Mouse (Mus musculus) left cerebral cortex, postnatal 10 days (tissue): ENCODE data around the gene Lmo2. TPM values are rescaled to one million over a fixed set of nuclear protein-coding genes. Genes with fewer than 3 reads are reported as not detected.
A peak's percentile ranks its signal among the peaks of the same experiment; 100 is the strongest.

Experiments
- DNase-seq, 2 experiments: peaks; one replicate each; pipeline ENCODE4 v3.0.0; 2021 to 2022; ENCODE audit warnings: low spot score in 2 of 2, mixed read lengths in 1 of 2; ENCODE audit errors: extremely low spot score in 1 of 2
- intact Hi-C: fragments of 180-260 bp; cut with DNase I; formaldehyde crosslinking; loops from one replicate; pipeline ENCODE4 v1.15.1; 2025
- total RNA-seq, 2 experiments: library from RNA; stranded (reverse); gene quantifications; 2 replicates each; pipeline ENCODE4 v1.2.3; 2021

The Lmo2 gene
- total RNA-seq = 10 to 100 TPM; 17.2 to 21.3 TPM

DNA sequence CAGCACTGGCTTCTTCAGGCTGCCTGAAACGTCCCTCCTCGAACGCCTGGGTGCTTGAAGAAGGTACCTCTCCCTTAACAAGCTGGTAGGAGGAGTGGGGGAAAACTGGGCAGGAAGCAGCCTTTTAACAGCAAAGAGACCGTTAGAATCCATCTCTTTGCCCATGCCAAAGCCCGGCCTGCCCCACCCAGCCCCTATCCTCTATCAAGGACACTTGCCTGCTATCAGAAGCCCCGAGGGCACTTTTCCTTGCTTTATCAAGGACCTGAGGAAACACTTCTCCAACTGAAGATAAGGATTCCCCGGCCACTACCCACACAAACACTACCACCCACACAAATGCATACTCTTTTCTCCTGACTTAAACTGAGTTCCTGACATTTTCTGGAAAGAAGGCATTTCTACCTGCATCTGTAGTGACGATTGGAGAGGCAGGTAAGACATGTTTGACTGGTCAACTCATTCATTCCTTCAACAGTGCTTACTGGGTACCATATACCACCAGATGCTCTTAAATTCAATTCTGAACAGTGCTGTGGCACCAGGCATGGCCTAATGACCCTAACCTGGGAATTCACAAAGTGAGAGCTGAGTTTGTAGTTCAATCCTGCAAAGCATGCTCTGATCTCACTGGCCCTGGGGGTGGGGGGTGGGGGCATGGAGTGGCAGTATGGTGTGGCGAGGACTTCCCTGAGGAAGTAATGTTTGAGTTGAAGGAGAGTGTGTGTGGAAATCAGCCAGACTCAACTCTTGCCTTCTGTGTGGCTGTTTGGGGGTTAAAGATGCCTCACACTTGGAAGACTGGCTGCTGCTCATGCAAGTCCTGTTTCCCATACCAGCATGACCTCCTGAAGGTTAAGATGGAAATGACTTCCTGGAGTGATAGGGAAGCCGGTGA lies at the start of gene Lmo2:
Lmo2 (plus strand) TSS at position 338 of the 898 bp plus-strand sequence.
- DNase-seq = no peak
- intact Hi-C loops = no loop called here

DNA sequence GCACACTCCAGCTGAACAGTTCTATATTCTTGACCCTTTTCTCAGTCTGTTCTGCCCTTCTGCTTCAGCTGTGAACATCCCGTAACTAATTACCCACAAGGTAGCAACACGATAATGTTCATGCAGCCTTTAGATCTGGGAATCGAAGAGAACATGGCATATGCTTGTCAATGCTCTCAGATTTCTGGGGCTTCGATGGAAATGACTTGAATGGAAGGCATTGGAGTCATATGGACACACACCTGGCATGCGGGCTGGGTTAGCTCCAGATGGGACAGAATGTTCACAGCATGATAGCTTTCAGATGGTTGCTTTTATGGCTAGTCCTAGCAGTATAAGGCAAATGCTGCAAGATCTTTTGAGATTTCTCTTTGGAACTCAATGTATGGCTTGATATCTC lies 47.2 kb upstream of the Lmo2 start:
- intact Hi-C loops = no loop called here
- no peak for DNase-seq

DNA sequence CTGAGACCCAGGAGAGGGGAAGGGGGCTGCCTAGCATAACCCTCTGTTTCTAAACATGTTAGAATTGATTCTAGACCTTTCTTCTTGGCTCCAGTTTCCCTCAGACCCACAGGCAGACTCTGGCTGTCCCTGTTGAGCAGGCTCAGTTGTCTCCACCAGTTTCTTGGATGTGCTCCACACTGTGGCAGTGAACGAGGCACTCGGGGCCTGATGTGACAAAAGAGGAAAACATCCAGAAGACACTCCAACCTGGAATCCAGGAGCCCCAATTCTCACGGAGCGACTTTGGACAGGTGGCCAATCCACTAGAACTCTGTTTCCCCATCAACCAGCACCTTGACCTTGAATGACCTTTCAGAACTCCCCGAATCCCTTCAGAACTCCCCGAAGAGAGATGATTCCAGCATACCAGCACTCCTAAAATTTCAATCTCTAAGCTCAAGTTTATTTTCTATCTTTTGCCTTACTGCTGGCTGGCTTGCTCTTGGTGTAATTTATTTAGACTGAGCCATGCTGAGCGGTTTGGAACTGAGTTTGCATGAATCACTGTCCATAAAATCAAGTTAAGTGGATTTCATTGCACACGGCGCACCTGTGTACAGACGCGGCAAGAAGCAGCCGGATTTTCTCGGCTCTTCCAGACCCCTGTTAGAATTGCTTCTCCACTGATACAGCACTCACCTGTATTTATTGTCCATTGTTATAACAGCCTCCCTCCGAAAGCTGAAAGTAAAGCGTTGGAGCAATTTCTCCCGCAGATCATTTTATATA lies 45.1 kb upstream of the Lmo2 start:
- DNase-seq = no peak
- intact Hi-C loops = no loop called here

DNA sequence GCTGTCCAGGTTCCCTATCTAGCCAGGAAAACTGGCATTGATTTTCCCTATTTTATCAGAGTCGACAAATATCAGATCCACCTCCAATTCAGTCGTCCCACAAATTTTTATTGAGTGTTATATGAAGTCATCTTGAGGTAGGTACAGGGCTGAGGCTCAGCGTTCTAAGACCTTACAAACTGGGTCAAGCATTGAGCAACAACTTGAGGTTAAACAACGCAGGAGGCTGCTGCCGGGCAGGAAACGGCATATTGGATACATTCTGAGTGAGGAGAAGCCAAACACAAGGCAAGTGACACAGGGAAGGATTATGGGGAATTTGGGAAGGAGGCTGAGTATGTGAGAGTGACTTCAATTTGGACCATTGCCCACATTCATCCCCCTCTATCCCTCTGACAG lies 44.5 kb upstream of the Lmo2 start:
- intact Hi-C loops = no loop called here
- no peak for DNase-seq

DNA sequence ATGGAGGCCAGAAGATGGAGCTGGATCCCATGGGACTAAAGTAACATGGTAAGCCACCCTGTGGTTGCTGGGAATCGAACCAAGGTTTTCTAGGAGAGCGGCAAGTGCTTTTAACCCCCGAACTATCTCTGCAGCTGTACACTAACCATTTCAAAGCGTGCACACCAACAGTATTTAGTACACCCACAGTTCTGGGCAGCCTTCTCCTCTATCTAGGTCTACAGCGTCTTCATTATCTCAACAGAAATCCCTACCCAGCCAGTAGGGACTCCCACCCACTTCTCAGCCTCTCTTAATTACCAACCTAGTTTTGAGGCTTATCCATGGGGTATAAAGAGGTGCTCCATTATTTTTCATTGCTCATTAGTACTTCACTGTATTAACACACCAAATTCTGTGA lies 41.7 kb upstream of the Lmo2 start:
- intact Hi-C loops = no loop called here

DNA sequence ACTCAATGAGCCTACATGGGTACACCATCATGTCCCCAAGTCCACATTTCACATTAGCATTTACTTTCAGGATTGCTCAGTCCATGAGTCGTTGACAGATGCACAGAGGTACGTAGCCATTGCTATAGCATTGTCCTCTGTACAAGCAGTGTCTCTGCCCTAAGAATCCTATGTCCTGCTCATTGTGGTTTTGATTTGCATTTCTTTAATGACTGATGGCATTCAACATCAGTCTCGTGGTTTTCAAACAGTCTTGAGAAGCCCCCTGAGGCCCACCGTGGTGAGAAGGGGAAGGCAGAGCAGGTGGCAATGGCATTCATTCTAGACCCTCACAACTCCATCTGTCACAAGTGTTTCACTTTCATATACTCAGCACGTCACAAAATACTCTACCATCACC lies 40.4 kb upstream of the Lmo2 start:
- intact Hi-C loops = no loop called here
- DNase-seq = no peak

More for the DNA sequence above, 41.7 kb upstream of the Lmo2 start:
- DNase-seq = no peak

DNA sequence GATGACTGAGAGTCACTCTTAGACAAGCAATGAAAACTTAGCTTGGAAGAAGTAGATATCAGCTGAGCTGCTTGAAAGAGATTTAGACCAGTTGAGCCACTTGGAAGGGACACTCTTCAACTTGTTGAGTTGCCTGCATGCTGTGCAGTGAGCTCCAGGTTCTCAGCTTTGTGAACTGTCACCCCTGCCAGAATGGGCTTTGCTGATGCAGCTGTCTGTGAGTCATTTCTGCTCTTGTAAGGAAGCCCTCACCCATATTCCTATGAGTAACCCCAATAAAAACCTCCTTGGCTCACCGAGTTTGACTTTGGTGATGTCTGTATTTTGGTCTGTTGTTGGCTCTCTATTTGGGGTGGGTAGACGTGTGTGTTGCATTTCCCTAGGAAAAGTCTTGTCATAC lies 39.4 kb upstream of the Lmo2 start:
- no peak for DNase-seq
- intact Hi-C loops = no loop called here

DNA sequence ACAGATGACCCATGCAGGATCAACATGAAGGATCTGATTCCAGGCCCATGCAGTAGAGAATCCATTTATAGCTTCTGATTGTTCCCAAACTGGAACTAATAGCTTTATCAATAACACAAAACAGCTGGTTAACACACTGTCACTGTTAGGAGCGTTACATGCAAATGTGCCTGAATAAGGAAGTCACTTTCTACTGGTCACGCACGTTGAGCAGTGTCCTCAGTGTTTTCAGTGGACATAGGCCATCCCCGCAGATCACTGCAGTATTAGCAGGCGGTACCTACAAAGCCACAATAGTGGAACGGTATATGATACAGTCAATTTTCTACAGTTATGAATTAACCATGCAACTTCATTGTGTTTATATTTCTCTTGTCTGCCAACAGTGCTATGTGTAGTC lies 38.3 kb upstream of the Lmo2 start:
- DNase-seq = no peak
- intact Hi-C loops = no loop called here

DNA sequence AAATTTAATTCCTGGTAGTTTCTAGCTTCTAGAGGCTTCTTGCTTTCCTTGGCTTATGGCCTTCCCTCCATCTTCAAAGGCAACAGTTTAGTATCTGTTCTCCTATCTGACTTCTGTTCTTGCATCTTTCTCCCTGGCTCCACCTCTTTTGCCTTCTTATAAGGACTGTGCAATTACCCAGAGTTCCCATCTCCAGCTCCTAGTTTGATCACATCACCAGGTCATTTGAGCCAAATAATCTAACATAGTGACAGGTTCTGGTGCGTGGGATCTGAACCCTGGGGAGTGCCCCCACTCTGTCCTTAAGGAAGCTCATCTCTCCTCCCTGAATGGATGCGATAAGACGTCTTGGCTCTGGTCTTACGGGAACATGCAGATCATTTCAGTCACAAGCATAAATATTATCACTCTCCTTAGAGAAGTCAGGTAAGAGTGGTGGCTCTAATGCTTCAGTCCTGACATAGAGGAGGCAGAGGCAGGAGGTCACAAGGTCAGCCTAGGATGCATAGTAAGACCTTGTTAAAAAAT lies 31.1 kb upstream of the Lmo2 start:
- DNase-seq = no peak
- intact Hi-C loops = no loop called here

DNA sequence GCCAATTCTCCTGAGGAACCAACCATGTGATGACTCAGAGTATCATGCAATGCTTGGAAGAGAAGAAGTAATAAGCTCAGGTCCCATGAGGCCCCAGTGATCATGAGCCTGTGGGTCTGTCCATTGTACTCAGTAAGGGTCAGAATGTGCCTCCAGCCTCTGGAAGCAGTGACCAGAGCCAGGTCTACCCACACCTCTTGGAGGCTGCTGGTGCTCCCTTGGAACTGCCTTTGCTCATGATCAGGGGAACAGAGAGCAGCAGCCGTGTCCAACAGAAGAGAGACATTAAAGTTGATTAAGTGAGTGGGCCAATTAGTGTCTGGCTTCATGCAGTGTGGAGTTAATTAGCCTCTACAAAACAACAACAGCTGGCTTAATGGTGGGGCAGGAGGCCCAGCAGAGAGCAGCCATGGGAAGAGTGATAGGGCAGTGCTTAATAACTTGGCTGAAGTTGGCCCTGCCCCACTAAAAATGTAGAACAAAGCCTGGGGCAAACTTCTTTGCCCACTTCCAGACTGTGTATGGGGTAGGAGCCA lies 30.1 kb upstream of the Lmo2 start:
- DNase-seq = no peak

DNA sequence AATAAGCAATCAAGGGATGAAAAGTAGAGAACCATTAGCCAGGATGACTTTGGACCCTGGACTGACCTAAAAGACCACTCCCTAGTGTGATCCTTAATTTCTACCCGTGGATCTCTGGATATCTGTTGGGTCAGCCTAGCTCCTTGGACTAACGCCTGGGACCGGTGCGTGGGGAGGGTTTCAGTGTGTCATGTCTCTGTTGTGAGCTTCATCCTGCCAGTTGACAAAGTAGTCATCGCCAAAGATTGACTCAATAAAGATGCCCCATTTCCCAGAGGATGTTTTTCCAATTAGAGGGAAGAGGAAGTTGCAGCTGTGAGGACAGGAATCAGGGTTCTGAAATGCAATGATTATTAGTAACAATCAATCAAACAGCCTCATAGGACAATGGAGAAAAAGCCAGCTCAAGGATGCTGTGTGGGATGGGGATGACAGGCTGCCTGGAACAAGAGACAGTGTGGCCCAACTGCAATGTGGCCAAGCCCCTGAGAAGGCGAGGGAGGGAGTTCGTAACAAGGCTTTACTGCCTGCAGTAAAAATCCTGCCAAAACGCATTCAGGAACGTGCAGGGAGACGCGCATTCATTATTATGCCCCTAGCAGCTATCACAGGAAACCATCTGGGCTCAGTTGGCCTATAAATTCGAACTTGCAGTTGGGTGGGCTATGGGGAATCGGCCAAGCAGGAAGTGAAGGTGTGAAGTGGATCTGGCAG lies 27.3 kb upstream of the Lmo2 start:
- intact Hi-C loops = no loop called here
- peak in 1 of 2 experiments; percentile 13 for DNase-seq

More for the DNA sequence above, 30.1 kb upstream of the Lmo2 start:
- intact Hi-C loops = no loop called here

DNA sequence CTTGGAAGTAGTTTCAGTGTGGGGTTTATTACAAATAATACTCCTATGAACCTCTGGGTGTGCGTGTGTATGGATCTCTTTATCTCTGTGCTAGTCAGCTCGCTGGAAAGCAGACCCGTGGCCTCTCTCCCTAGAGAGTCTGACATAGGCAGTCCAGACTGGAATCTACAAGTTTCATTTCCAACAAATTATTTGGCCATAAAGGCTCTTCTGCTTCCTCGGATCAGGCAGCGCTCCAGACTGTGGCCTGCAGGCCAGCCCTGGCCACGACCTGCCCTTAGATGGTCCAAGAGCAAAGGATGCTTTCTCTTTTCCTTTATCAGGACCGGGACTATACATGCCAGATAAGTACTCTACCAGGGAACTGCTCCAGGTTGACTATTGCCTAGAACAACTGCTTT lies 26.3 kb upstream of the Lmo2 start:
- intact Hi-C loops = no loop called here
- no peak for DNase-seq

DNA sequence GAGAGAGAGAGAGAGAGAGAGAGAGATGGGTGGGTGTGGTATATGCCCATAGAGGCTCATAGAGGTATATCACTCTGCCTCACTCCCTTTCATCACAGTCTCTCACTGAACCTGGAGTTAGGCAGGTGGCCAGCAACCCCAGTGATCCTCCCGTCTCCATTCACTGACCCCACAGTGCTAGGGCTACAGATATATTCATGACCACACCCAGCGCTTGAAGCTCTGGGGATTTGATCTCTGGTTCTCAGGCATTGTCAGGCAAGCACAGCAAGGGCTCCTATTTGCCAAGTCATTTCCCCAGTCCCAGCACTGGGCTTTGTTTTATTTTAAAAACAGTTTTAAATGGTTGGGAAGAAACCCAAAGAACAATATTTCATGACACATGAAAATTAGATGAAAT lies 25.8 kb upstream of the Lmo2 start:
- DNase-seq = no peak
- intact Hi-C loops = no loop called here

DNA sequence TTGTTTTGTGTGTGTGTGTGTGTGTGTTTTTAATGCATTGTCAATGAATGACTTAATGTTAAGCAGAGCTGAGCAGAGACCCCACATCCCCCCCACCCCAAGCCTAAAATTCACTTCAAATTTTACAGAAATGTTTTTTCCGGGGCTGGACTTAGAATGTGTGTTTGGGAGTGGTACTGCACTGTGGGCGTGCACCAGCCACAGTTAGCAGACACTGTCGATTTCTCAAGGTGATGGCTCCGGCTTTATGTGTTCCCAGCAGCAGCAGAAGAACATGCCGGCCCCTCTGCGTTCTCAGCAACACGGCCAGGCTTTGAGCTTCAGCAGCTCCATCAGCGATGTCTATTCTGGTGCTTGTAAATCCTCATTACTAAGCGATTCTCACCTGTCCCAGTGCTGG lies 25.3 kb upstream of the Lmo2 start:
- DNase-seq = no peak
- intact Hi-C loops = no loop called here

DNA sequence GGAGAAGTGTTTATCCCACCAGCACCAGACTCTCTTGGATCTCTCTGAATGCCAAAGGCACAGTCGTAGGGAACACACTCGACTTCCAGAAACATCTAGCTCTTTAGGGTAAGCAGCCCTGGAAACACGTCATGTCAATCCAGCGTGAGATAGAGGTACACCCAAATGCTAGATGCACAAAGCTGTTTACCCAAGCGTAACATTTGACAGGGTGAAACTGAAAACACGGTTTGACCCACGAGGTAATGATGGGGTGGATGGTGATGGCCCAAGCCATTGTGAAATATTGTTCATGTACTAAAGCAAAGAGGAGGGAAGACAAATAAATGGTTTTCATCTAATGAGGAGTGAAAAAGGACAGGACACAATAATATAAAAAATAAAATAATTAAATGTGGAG lies 23.5 kb upstream of the Lmo2 start:
- intact Hi-C loops = no loop called here
- no peak for DNase-seq

DNA sequence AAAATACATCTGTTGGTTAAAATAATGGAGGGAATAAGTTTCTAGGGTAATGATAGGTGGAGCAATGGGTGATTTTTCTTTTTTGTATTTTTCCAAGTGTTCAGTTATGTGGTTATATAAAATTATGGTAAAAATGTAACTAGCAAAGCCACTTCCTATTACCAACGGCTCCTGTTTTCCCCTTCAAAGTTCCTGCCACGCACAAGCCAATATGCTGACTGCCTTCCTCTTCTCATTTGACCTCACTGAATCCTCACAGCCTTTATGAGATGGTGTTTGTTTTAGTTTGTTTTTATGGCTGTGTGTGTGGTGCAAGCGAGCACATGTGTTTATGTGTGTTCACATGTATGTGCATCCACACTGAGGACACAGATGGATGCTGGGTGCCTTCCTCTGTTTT lies 23.1 kb upstream of the Lmo2 start:
- no peak for DNase-seq
- intact Hi-C loops = no loop called here

DNA sequence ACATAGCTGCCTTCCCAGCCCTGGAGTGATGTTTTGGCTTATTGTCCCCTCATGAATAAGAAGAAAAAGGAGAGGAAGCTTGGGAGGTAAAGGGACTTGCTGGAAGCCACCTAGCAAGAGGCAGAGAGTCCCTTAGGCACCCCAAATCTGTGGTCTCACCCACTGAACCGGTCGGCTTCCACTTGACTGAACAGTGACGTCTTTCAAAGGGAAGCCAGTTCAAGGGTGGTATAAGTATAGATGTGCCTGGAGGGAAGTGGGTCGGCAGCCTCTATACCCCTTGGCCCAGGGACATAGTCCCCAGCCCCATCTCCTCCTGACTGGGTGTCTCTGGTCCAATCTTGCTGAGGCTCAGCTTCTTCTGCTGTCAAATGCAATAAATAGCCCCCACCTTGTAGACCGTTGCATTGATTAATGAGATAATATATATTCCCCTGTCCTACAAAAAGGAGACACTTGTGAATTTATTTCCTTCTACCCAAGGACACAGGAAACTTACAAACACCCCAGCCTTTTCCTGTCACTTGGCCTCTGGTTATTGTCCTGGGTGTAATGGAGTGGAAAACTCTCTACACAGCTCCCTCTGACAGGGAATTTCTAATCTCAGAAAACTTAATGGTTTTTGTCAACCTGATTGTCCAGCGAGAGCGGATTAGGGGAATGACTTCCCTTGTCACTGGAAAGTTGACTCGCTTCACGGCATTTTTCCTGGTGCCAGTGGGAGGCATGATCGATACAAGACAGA lies 21.9 kb upstream of the Lmo2 start:
- no peak for DNase-seq
- intact Hi-C loops = no loop called here

DNA sequence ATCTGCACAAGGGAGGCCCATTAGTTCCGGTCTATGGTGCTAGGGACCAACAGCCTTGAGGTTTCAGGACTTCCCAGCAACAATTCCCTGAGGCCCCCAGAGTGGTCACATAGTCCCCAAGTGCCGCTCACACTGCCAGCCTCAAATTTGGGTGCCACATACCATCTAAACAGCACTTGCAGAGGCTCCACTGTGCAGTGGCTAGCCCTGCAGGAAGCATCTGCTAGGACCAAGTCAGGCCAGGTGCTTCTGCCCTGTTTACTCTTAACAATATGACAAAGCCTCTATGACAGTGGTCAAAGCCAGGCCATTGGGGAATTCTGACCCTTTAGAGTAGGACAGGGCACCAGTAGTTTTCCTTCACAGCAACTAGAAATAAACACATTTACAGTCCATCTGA lies 21.1 kb upstream of the Lmo2 start:
- no peak for DNase-seq
- intact Hi-C loops = no loop called here
